Mouse (Mus musculus): ENCODE measurements around the gene Slc10a7. TPM values are rescaled to one million over a fixed set of nuclear protein-coding genes. Genes with fewer than 3 reads are reported as not detected.

Slc10a7 gene
- total and polyA plus RNA-seq, 2 experiments from 2014 or later, result 5.7 to 11.8 TPM

GRCm38 (mm10) chr8:78623972-78624371 lies 114.8 kb downstream of the Slc10a7 start:
- Histone ChIP-seq H3K27ac (ENCODE audit: low read depth, low read length) (no peak overlapping the region), H3K4me3 (ENCODE audit: low read depth, low read length) (no peak overlapping the region), H3K9ac (no peak overlapping the region), H3K36me3 (ENCODE audit: insufficient read depth) (no peaks in the 10 kb centered on the region), H3K4me2 (ENCODE audit: low read depth) (no peak overlapping the region), H3K4me1 (ENCODE audit: insufficient read depth) (no peaks in the 10 kb centered on the region), H3K27me3 (ENCODE audit: insufficient read depth, low read length) (no peaks in the 10 kb centered on the region), H3K9me3 (ENCODE audit: low read length) (no peaks in the 10 kb centered on the region)
- TF ChIP-seq CTCF (IDR thresholded peaks at IDR 0.05; ENCODE audit: low read depth), result no peak
- no peak for DNase-seq
- no peak for ATAC-seq
- WGBS, result 85% methylated on average over 5 of the region's 5 CpGs

- Histone ChIP-seq H3K36me3 (ENCODE audit: insufficient read depth) (no peaks in the 10 kb centered on the region), H3K4me2 (ENCODE audit: low read depth) (no peak overlapping the region), H3K4me1 (ENCODE audit: insufficient read depth) (no peaks in the 10 kb centered on the region), H3K9me3 (ENCODE audit: low read length) (no peaks in the 10 kb centered on the region), H3K9ac (no peak overlapping the region), H3K4me3 (ENCODE audit: low read depth, low read length) (no peak overlapping the region), H3K27ac (ENCODE audit: low read depth, low read length) (no peak overlapping the region), H3K27me3 (ENCODE audit: insufficient read depth, low read length) (no peaks in the 10 kb centered on the region)
- WGBS, result 59% methylated on average over 12 of the region's 12 CpGs
- TF ChIP-seq CTCF (IDR thresholded peaks at IDR 0.05; ENCODE audit: low read depth), result no peak
- no peak for DNase-seq
- ATAC-seq, result no peak
Observed at GRCm38 (mm10) chr8:78624738-78625442, 115.7 kb downstream of the Slc10a7 start.

- H3K4me2 ChIP-seq (ENCODE audit: low read depth), result no peak overlapping the region
- no peak overlapping the region for H3K9ac ChIP-seq
- DNase-seq, result no peak
- H3K27me3 ChIP-seq (ENCODE audit: insufficient read depth, low read length), result no peaks in the 10 kb centered on the region
- no peak overlapping the region for H3K27ac ChIP-seq (ENCODE audit: low read depth, low read length)
- 82% methylated on average over 5 of the region's 5 CpGs for WGBS
- ATAC-seq, result no peak
- no peaks in the 10 kb centered on the region for H3K36me3 ChIP-seq (ENCODE audit: insufficient read depth)
- no peaks in the 10 kb centered on the region for H3K9me3 ChIP-seq (ENCODE audit: low read length)
- no peak for TF ChIP-seq CTCF (IDR thresholded peaks at IDR 0.05; ENCODE audit: low read depth)
- H3K4me1 ChIP-seq (ENCODE audit: insufficient read depth), result no peaks in the 10 kb centered on the region
- H3K4me3 ChIP-seq (ENCODE audit: low read depth, low read length), result no peak overlapping the region
Observed at GRCm38 (mm10) chr8:78626632-78627031, 117.5 kb downstream of the Slc10a7 start.

DNA sequence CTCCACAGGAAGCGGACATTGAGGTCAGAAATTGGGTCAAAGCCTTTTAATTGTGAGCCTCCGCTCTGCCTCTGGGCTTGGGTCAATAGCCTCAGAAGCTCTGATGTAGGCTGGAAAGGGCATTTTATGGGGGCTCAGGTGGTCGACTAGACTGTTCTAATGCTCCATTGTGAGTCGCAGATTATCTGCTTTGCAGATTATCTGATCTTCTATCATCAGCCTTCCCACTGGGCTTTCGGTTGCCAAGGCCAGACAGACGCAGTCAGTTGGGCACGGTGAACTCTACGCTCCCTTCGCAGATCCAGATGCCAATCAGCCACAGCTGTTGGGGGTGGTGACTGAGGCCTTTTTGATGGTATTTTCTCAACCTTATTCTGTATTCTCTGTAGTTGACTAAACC lies 118.6 kb downstream of the Slc10a7 start:
- Histone ChIP-seq H3K4me2 (ENCODE audit: low read depth) (no peak overlapping the region), H3K9ac (no peak overlapping the region), H3K27ac (ENCODE audit: low read depth, low read length) (no peak overlapping the region), H3K9me3 (ENCODE audit: low read length) (no peaks in the 10 kb centered on the region), H3K36me3 (ENCODE audit: insufficient read depth) (no peaks in the 10 kb centered on the region), H3K27me3 (ENCODE audit: insufficient read depth, low read length) (no peaks in the 10 kb centered on the region), H3K4me1 (ENCODE audit: insufficient read depth) (no peaks in the 10 kb centered on the region), H3K4me3 (ENCODE audit: low read depth, low read length) (no peak overlapping the region)
- 79% methylated on average over 9 of the region's 9 CpGs for WGBS
- ATAC-seq (no peak), DNase-seq (no peak)
- no peak for TF ChIP-seq CTCF (IDR thresholded peaks at IDR 0.05; ENCODE audit: low read depth)

DNA sequence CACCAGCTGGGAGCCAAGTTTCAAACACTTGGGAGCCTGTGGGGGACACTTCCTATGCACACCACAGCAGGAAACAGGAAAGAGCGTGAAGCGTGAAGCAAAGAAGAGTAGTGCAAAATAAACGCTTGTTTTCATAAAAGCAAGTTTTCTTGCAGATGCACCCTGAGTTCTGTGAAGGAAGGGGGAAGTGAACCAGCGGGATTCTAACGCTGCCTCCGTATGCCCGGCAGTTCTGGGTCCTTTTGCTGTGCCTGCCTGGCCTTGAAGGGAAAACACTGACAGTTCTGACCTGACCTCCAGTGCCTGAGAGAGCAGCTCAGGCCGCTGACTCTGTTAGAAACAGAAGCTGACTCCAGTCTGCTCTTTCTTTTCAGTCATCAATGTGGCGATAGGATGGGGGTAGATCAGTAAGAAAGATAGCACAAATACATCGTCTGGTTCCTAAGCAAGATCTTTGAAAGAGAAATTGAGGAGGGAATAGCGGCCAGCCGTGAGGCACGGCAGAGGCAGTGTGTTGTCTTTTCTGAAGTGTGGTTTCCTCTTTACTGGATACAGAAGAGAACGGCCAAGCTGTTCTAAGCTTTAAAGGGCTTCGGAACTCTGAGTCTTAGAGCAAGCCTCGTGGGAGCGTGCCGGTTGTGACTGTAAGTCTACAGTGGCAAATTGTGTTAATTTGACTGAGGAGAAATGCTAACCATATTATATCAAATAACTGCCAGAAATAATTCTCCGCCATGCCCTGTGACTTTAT lies 121.4 kb downstream of the Slc10a7 start:
- no peak for DNase-seq
- WGBS, result 58% methylated on average over 19 of the region's 19 CpGs

DNA sequence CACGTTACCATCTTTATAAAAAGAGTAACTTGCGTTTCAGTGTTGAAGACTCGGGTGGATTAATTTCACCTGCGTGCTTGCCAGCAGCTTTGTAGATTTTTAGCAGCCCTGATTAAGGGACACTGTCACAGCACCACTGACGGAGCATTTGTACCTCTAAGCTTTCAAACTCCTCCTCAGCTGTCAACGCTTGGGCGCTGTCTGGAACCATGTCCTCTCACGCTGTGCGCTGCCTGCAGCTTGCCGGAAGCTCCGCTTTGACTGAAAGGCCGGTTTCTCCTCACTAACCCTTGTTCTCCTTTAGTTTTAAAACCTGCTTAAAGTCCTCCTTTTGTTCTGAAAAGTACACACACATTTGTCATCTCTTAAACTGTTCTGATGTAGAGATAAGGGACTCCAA lies 123.9 kb downstream of the Slc10a7 start:
- no peak overlapping the region for H3K27ac ChIP-seq (ENCODE audit: low read depth, low read length)
- no peaks in the 10 kb centered on the region for H3K36me3 ChIP-seq (ENCODE audit: insufficient read depth)
- H3K27me3 ChIP-seq (ENCODE audit: insufficient read depth, low read length), result no peaks in the 10 kb centered on the region
- DNase-seq, result no peak
- no peak for ATAC-seq
- H3K4me2 ChIP-seq (ENCODE audit: low read depth), result no peak overlapping the region
- WGBS, result 32% methylated on average over 12 of the region's 12 CpGs
- H3K4me1 ChIP-seq (ENCODE audit: insufficient read depth), result 0 out of 2 replicates have a peak, but pooled peaks cover 7% of the 10 kb centered on the region
- H3K9me3 ChIP-seq (ENCODE audit: low read length), result no peaks in the 10 kb centered on the region
- no peak for TF ChIP-seq CTCF (IDR thresholded peaks at IDR 0.05; ENCODE audit: low read depth)
- no peak overlapping the region for H3K9ac ChIP-seq
- no peak overlapping the region for H3K4me3 ChIP-seq (ENCODE audit: low read depth, low read length)

More for the DNA sequence above, 121.4 kb downstream of the Slc10a7 start:
- TF ChIP-seq CTCF (IDR thresholded peaks at IDR 0.05; ENCODE audit: low read depth), result no peak
- Histone ChIP-seq H3K9ac (no peak overlapping the region), H3K27me3 (ENCODE audit: insufficient read depth, low read length) (no peaks in the 10 kb centered on the region), H3K4me2 (ENCODE audit: low read depth) (no peak overlapping the region), H3K27ac (ENCODE audit: low read depth, low read length) (no peak overlapping the region), H3K4me3 (ENCODE audit: low read depth, low read length) (no peak overlapping the region), H3K9me3 (ENCODE audit: low read length) (no peaks in the 10 kb centered on the region), H3K4me1 (ENCODE audit: insufficient read depth) (0 out of 2 replicates have a peak, but pooled peaks cover 7% of the 10 kb centered on the region), H3K36me3 (ENCODE audit: insufficient read depth) (no peaks in the 10 kb centered on the region)
- no peak for ATAC-seq

GRCm38 (mm10) chr8:78634018-78634417 lies 124.9 kb downstream of the Slc10a7 start:
- DNase-seq, result no peak
- Histone ChIP-seq H3K27ac (ENCODE audit: low read depth, low read length) (no peak overlapping the region), H3K4me2 (ENCODE audit: low read depth) (no peak overlapping the region), H3K4me1 (ENCODE audit: insufficient read depth) (0 out of 2 replicates have a peak, but pooled peaks cover 7% of the 10 kb centered on the region), H3K9me3 (ENCODE audit: low read length) (no peaks in the 10 kb centered on the region), H3K36me3 (ENCODE audit: insufficient read depth) (no peaks in the 10 kb centered on the region), H3K4me3 (ENCODE audit: low read depth, low read length) (no peak overlapping the region), H3K27me3 (ENCODE audit: insufficient read depth, low read length) (no peaks in the 10 kb centered on the region), H3K9ac (no peak overlapping the region)
- ATAC-seq, result no peak
- TF ChIP-seq CTCF (IDR thresholded peaks at IDR 0.05; ENCODE audit: low read depth), result no peak
- WGBS, result 32% methylated on average over 3 of the region's 3 CpGs
